Mouse (Mus musculus): ENCODE results near the gene Mphosph8. TPM values are rescaled to one million over a fixed set of nuclear protein-coding genes. Genes with fewer than 3 reads are reported as not detected.
A peak's percentile ranks its signal among the peaks of the same experiment; 100 is the strongest.

Mphosph8 gene
- polyA plus RNA-seq (2012; rRNA removed), result 37.7 and 38.5 TPM in 2 replicates

DNA sequence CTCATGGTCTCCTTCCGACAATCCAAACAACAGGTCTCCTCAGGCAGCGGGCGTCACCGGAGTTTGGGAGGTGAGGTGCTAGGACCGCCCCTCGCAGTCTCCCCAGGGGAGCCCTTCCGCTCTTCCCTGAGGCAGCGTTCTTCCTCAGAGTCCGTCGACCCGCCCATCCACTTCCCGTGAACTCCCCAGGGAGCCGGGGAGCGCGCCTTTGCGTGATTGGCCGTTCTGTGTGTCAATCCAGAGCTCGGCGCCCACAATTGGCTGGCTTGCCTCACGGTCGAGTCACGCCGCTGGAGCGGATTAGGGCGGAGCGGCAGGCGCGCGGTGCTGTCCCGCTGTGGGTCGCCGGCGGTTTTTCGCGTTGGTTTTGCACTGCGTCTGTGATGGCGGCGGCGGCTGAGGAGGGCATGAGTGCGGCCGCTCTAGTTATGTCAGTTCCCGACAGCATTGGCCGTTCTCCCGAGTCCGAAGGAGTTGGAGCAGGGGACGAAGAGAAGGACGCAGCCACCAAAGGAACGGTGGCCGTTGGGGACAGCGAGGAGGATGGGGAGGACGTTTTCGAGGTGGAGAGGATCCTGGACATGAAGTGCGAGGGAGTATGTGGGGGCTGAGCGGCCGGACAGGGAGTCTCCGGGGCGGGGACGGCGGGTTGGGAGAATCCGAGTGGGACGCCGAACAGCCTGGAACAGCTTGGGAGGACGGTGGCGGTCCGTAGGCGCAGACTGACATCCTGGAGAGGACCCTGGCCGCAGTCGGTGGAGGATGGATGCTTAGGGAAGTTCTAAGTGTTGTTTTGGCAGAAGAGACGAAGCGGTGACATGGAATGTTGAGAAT lies at the start of gene Mphosph8:
Gene Mphosph8 (plus strand): TSS at position 280 of the 834 bp plus-strand sequence.
- Histone ChIP-seq H3K4me1 (ENCODE audit: control insufficient read depth, insufficient read depth, low read length) (0 out of 2 replicates have a peak, but pooled peaks cover 2% of the 10 kb centered on the region), H3K4me3 (replicated peaks; ENCODE audit: insufficient read depth, low read depth, low read length) (peak within 1 kb of the TSS; percentile 94), H3K27ac (ENCODE audit: insufficient read depth, low read length) (peak within 1 kb of the TSS; percentile 69), H3K27me3 (ENCODE audit: control insufficient read depth, insufficient read depth, low read length) (no peaks in the 10 kb centered on the region)
- peak; percentile 99 to 100 for DNase-seq
- TF ChIP-seq POLR2A (IDR thresholded peaks at IDR 0.05; ENCODE audit: borderline replicate concordance, insufficient read depth, low read length) (peak; percentile 77), CTCF (IDR thresholded peaks at IDR 0.05; ENCODE audit: borderline replicate concordance, insufficient read depth, low read depth, low read length) (no peak)
- 1% methylated on average over 70 of the region's 70 CpGs for WGBS

- no peaks in the 10 kb centered on the region for H3K4me1 ChIP-seq (ENCODE audit: control insufficient read depth, insufficient read depth, low read length)
- no peak overlapping the region for H3K4me3 ChIP-seq (replicated peaks; ENCODE audit: insufficient read depth, low read depth, low read length)
- H3K27ac ChIP-seq (ENCODE audit: insufficient read depth, low read length), result no peak overlapping the region
- TF ChIP-seq CTCF (IDR thresholded peaks at IDR 0.05; ENCODE audit: borderline replicate concordance, insufficient read depth, low read depth, low read length), result no peak
- TF ChIP-seq POLR2A (IDR thresholded peaks at IDR 0.05; ENCODE audit: borderline replicate concordance, insufficient read depth, low read length), result no peak
- 91% methylated on average over 8 of the region's 8 CpGs for WGBS
- no peak for DNase-seq
- no peaks in the 10 kb centered on the region for H3K27me3 ChIP-seq (ENCODE audit: control insufficient read depth, insufficient read depth, low read length)
These were observed 47.6 kb upstream of the Mphosph8 start for GRCm38 (mm10) chr14:56620425-56620824.

GRCm38 (mm10) chr14:56626202-56626601 lies 41.8 kb upstream of the Mphosph8 start:
- 88% methylated on average over 4 of the region's 4 CpGs for WGBS
- H3K27ac ChIP-seq (ENCODE audit: insufficient read depth, low read length), result no peak overlapping the region
- TF ChIP-seq CTCF (IDR thresholded peaks at IDR 0.05; ENCODE audit: borderline replicate concordance, insufficient read depth, low read depth, low read length) (no peak), POLR2A (IDR thresholded peaks at IDR 0.05; ENCODE audit: borderline replicate concordance, insufficient read depth, low read length) (no peak)

DNA sequence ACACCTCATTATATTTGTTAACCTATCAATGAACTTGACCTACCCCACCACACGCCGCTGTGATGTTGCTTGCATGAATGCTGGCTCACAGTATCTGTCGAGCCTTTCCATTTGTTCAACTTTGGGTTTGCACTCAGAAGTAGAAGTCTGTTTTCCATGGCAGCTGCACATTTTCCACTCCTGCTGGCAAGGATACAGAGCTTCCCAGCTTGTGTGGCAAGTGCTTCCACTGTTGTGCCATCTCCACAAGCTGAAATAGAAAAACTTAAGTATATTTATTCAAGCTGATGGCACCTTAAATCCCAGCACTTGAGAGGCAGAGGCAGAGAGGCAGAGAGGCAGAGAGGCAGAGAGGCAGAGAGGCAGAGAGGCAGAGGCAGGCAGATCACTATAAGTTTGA lies 39.7 kb upstream of the Mphosph8 start:
- no peaks in the 10 kb centered on the region for H3K4me1 ChIP-seq (ENCODE audit: control insufficient read depth, insufficient read depth, low read length)
- 84% methylated on average over 3 of the region's 3 CpGs for WGBS
- no peaks in the 10 kb centered on the region for H3K27me3 ChIP-seq (ENCODE audit: control insufficient read depth, insufficient read depth, low read length)
- H3K4me3 ChIP-seq (replicated peaks; ENCODE audit: insufficient read depth, low read depth, low read length), result no peak overlapping the region
- no peak overlapping the region for H3K27ac ChIP-seq (ENCODE audit: insufficient read depth, low read length)
- no peak for DNase-seq
- no peak for TF ChIP-seq POLR2A (IDR thresholded peaks at IDR 0.05; ENCODE audit: borderline replicate concordance, insufficient read depth, low read length)
- TF ChIP-seq CTCF (IDR thresholded peaks at IDR 0.05; ENCODE audit: borderline replicate concordance, insufficient read depth, low read depth, low read length), result no peak

More at GRCm38 (mm10) chr14:56626202-56626601, 41.8 kb upstream of the Mphosph8 start:
- Histone ChIP-seq H3K27me3 (ENCODE audit: control insufficient read depth, insufficient read depth, low read length) (no peaks in the 10 kb centered on the region), H3K4me3 (replicated peaks; ENCODE audit: insufficient read depth, low read depth, low read length) (no peak overlapping the region), H3K4me1 (ENCODE audit: control insufficient read depth, insufficient read depth, low read length) (no peaks in the 10 kb centered on the region)
- no peak for DNase-seq

- H3K27ac ChIP-seq (ENCODE audit: insufficient read depth, low read length), result no peak overlapping the region
- TF ChIP-seq CTCF (IDR thresholded peaks at IDR 0.05; ENCODE audit: borderline replicate concordance, insufficient read depth, low read depth, low read length) (no peak), POLR2A (IDR thresholded peaks at IDR 0.05; ENCODE audit: borderline replicate concordance, insufficient read depth, low read length) (no peak)
- no peak for DNase-seq
- 92% methylated on average over 2 of the region's 2 CpGs for WGBS
- H3K4me3 ChIP-seq (replicated peaks; ENCODE audit: insufficient read depth, low read depth, low read length), result no peak overlapping the region
- no peaks in the 10 kb centered on the region for H3K4me1 ChIP-seq (ENCODE audit: control insufficient read depth, insufficient read depth, low read length)
- no peaks in the 10 kb centered on the region for H3K27me3 ChIP-seq (ENCODE audit: control insufficient read depth, insufficient read depth, low read length)
These were observed 36.9 kb upstream of the Mphosph8 start for GRCm38 (mm10) chr14:56631109-56631508.

- DNase-seq, result no peak
- Histone ChIP-seq H3K4me1 (ENCODE audit: control insufficient read depth, insufficient read depth, low read length) (no peaks in the 10 kb centered on the region), H3K27ac (ENCODE audit: insufficient read depth, low read length) (no peak overlapping the region), H3K4me3 (replicated peaks; ENCODE audit: insufficient read depth, low read depth, low read length) (no peak overlapping the region), H3K27me3 (ENCODE audit: control insufficient read depth, insufficient read depth, low read length) (no peaks in the 10 kb centered on the region)
- WGBS, result 73% methylated on average over 7 of the region's 7 CpGs
- TF ChIP-seq POLR2A (IDR thresholded peaks at IDR 0.05; ENCODE audit: borderline replicate concordance, insufficient read depth, low read length) (no peak), CTCF (IDR thresholded peaks at IDR 0.05; ENCODE audit: borderline replicate concordance, insufficient read depth, low read depth, low read length) (no peak)
These were observed 20.8 kb upstream of the Mphosph8 start for GRCm38 (mm10) chr14:56647206-56647605.

- no peak for TF ChIP-seq POLR2A (IDR thresholded peaks at IDR 0.05; ENCODE audit: borderline replicate concordance, insufficient read depth, low read length)
- TF ChIP-seq CTCF (IDR thresholded peaks at IDR 0.05; ENCODE audit: borderline replicate concordance, insufficient read depth, low read depth, low read length), result no peak
- H3K4me3 ChIP-seq (replicated peaks; ENCODE audit: insufficient read depth, low read depth, low read length), result no peak overlapping the region
These were observed 18.6 kb upstream of the Mphosph8 start for GRCm38 (mm10) chr14:56649448-56649847.

GRCm38 (mm10) chr14:56665651-56666050 lies 2.4 kb upstream of the Mphosph8 start:
- H3K27me3 ChIP-seq (ENCODE audit: control insufficient read depth, insufficient read depth, low read length), result no peaks in the 10 kb centered on the region
- H3K4me1 ChIP-seq (ENCODE audit: control insufficient read depth, insufficient read depth, low read length), result no peaks in the 10 kb centered on the region
- TF ChIP-seq CTCF (IDR thresholded peaks at IDR 0.05; ENCODE audit: borderline replicate concordance, insufficient read depth, low read depth, low read length) (no peak), POLR2A (IDR thresholded peaks at IDR 0.05; ENCODE audit: borderline replicate concordance, insufficient read depth, low read length) (no peak)
- H3K27ac ChIP-seq (ENCODE audit: insufficient read depth, low read length), result no peak overlapping the region
- no peak overlapping the region for H3K4me3 ChIP-seq (replicated peaks; ENCODE audit: insufficient read depth, low read depth, low read length)
- no peak for DNase-seq
- 44% methylated on average over 5 of the region's 5 CpGs for WGBS

More at GRCm38 (mm10) chr14:56649448-56649847, 18.6 kb upstream of the Mphosph8 start:
- Histone ChIP-seq H3K27me3 (ENCODE audit: control insufficient read depth, insufficient read depth, low read length) (no peaks in the 10 kb centered on the region), H3K27ac (ENCODE audit: insufficient read depth, low read length) (no peak overlapping the region), H3K4me1 (ENCODE audit: control insufficient read depth, insufficient read depth, low read length) (no peaks in the 10 kb centered on the region)
- DNase-seq, result no peak
